Mouse (Mus musculus) adrenal gland, adult (tissue): Measurements from ENCODE around the gene Ccdc171.
"Not testable (repeated sequence)": the region's sequence is repeated elsewhere in the genome, so short reads cannot be mapped to it uniquely, and the experiment has no call there.

Experiments used
- DNase-seq, 2 experiments: peaks; one replicate each; pipeline ENCODE4 v3.0.0; 2022 to 2023; ENCODE audit warnings: low spot score in 1 of 2; ENCODE audit not compliant: inconsistent age in 2 of 2

Ccdc171 gene

GRCm38 (mm10) chr4:83655396-83655795 lies 130.1 kb downstream of the Ccdc171 start:
- peak; percentile 79 to 90 for DNase-seq

- peak; percentile 27 to 66 for DNase-seq
These were observed 131.2 kb downstream of the Ccdc171 start for GRCm38 (mm10) chr4:83656571-83656970.

- peak in 1 of 2 experiments; percentile 29 for DNase-seq
These were observed 131.7 kb downstream of the Ccdc171 start for GRCm38 (mm10) chr4:83657021-83657420.

- no peak for DNase-seq
These were observed 133.1 kb downstream of the Ccdc171 start for GRCm38 (mm10) chr4:83658415-83658814.

GRCm38 (mm10) chr4:83659411-83659810 lies 134.1 kb downstream of the Ccdc171 start:
- no peak for DNase-seq

GRCm38 (mm10) chr4:83661519-83662271 lies 136.3 kb downstream of the Ccdc171 start:
- no peak for DNase-seq

GRCm38 (mm10) chr4:83662301-83662700 lies 137.0 kb downstream of the Ccdc171 start:
- DNase-seq = no peak

- DNase-seq = no peak
These were observed 144.2 kb downstream of the Ccdc171 start for GRCm38 (mm10) chr4:83669552-83669951.

GRCm38 (mm10) chr4:83675308-83675707 lies 150.0 kb downstream of the Ccdc171 start:
- not testable (repeated sequence) for DNase-seq

GRCm38 (mm10) chr4:83676444-83676843 lies 151.1 kb downstream of the Ccdc171 start:
- DNase-seq = no peak

GRCm38 (mm10) chr4:83681081-83681480 lies 155.7 kb downstream of the Ccdc171 start:
- no peak for DNase-seq

GRCm38 (mm10) chr4:83682866-83683265 lies 157.5 kb downstream of the Ccdc171 start:
- no peak for DNase-seq

- DNase-seq = no peak
These were observed 174.8 kb downstream of the Ccdc171 start for GRCm38 (mm10) chr4:83700190-83700589.

GRCm38 (mm10) chr4:83716996-83717395 lies 191.7 kb downstream of the Ccdc171 start:
- DNase-seq = no peak

GRCm38 (mm10) chr4:83719816-83720215 lies 194.5 kb downstream of the Ccdc171 start:
- DNase-seq = no peak

- DNase-seq = peak in 1 of 2 experiments; percentile 42
These were observed 199.8 kb downstream of the Ccdc171 start for GRCm38 (mm10) chr4:83725136-83725535.

- DNase-seq = no peak
These were observed 214.0 kb downstream of the Ccdc171 start for GRCm38 (mm10) chr4:83739137-83739890.

- peak in 1 of 2 experiments; percentile 24 for DNase-seq
These were observed 214.5 kb downstream of the Ccdc171 start for GRCm38 (mm10) chr4:83739891-83740277.

GRCm38 (mm10) chr4:83742806-83743460 lies 217.6 kb downstream of the Ccdc171 start:
- no peak for DNase-seq

- DNase-seq = no peak
These were observed 249.8 kb downstream of the Ccdc171 start for GRCm38 (mm10) chr4:83775136-83775535.

GRCm38 (mm10) chr4:83780044-83780443 lies 254.7 kb downstream of the Ccdc171 start:
- DNase-seq = no peak

- DNase-seq = no peak
These were observed 259.8 kb downstream of the Ccdc171 start for GRCm38 (mm10) chr4:83785115-83785514.
